Mouse (Mus musculus) forebrain, embryonic 10.5 days (tissue): Measurements from ENCODE around the gene Kcnh4. TPM values are rescaled to one million over a fixed set of nuclear protein-coding genes. Genes with fewer than 3 reads are reported as not detected.

Experiments
- DNase-seq: peaks from one replicate; pipeline ENCODE4 v3.0.0-alpha.2; 2017; ENCODE audit warnings: low spot score; ENCODE audit errors: extremely low spot score
- H3K27ac ChIP-seq: fragments of 300-500 bp; sonication (generic); 2 replicates; pipeline ENCODE4 v1.5.1; 2016; ENCODE audit warnings: mild to moderate bottlenecking
- H3K27me3 ChIP-seq: fragments of 300-500 bp; sonication (generic); 2 replicates; pipeline ENCODE4 v1.6.1; 2016; ENCODE audit warnings: mild to moderate bottlenecking; ENCODE audit not compliant: poor library complexity, severe bottlenecking
- H3K36me3 ChIP-seq: fragments of 300-500 bp; sonication (generic); replicated peaks from 2 replicates; pipeline ENCODE4 v1.6.1; 2016; ENCODE audit warnings: mild to moderate bottlenecking, moderate library complexity
- H3K4me1 ChIP-seq: fragments of 300-500 bp; sonication (generic); 2 replicates; pipeline ENCODE4 v1.6.1; 2016
- H3K4me3 ChIP-seq: fragments of 300-500 bp; sonication (generic); 2 replicates; pipeline ENCODE4 v1.5.1; 2016; ENCODE audit warnings: mild to moderate bottlenecking, moderate library complexity
- H3K9me3 ChIP-seq: fragments of 300-500 bp; sonication (generic); 2 replicates; pipeline ENCODE4 v1.6.1; 2016; ENCODE audit warnings: mild to moderate bottlenecking, moderate library complexity
- WGBS: fragments of 180-500 bp; shearing (Covaris S2); methylation state at CpG from one replicate; pipeline ENCODE4 v1.1.7; 2016; 5-methylcytosine and 5-hydroxymethylcytosine counted together
- polyA plus RNA-seq: library from polyadenylated mRNA; unstranded; fragments of >200 nt; fragmentation: Nextera tagmentation; extraction: Ambion mirVana; gene quantifications from 2 replicates; pipeline ENCODE4 v1.2.1, GENCODE M21; 2016

Kcnh4 gene
- polyA plus RNA-seq, 1 experiment from 2014 or later, result 0.78 TPM

GRCm38 (mm10) chr11:100758707-100759610, 783 bp downstream of the Kcnh4 start:
- peak; percentile 78 for DNase-seq
- H3K36me3 ChIP-seq, result no peaks in the 10 kb centered on the region
- H3K4me3 ChIP-seq, result peak overlapping the region; percentile 60
- WGBS, result under 1% methylated on average over 35 of the region's 35 CpGs
- H3K27me3 ChIP-seq, result peaks cover 59% of the 10 kb centered on the region
- peak overlapping the region; percentile 73 for H3K27ac ChIP-seq
- H3K9me3 ChIP-seq, result no peaks in the 10 kb centered on the region
- H3K4me1 ChIP-seq, result peaks cover 32% of the 10 kb centered on the region

- H3K4me3 ChIP-seq, result no peak overlapping the region
- WGBS, result 88% methylated on average over 12 of the region's 12 CpGs
- peaks cover 32% of the 10 kb centered on the region for H3K4me1 ChIP-seq
- no peak overlapping the region for H3K27ac ChIP-seq
- H3K9me3 ChIP-seq, result no peaks in the 10 kb centered on the region
- no peaks in the 10 kb centered on the region for H3K36me3 ChIP-seq
- no peak for DNase-seq
- peaks cover 50% of the 10 kb centered on the region for H3K27me3 ChIP-seq
Observed at GRCm38 (mm10) chr11:100757566-100757965, 2.2 kb downstream of the Kcnh4 start.

GRCm38 (mm10) chr11:100756476-100756875, 3.3 kb downstream of the Kcnh4 start:
- Histone ChIP-seq H3K4me3 (no peak overlapping the region), H3K27me3 (peaks cover 46% of the 10 kb centered on the region), H3K36me3 (no peaks in the 10 kb centered on the region), H3K4me1 (peaks cover 27% of the 10 kb centered on the region), H3K27ac (no peak overlapping the region), H3K9me3 (no peaks in the 10 kb centered on the region)
- WGBS, result 79% methylated on average over 6 of the region's 6 CpGs
- DNase-seq, result no peak

GRCm38 (mm10) chr11:100754693-100755057, 5.1 kb downstream of the Kcnh4 start:
- peaks cover 17% of the 10 kb centered on the region for H3K4me1 ChIP-seq
- H3K9me3 ChIP-seq, result no peaks in the 10 kb centered on the region
- WGBS, result 90% methylated on average over 3 of the region's 3 CpGs
- DNase-seq, result no peak
- no peak overlapping the region for H3K4me3 ChIP-seq
- no peak overlapping the region for H3K27ac ChIP-seq
- no peaks in the 10 kb centered on the region for H3K36me3 ChIP-seq
- peaks cover 44% of the 10 kb centered on the region for H3K27me3 ChIP-seq

DNA sequence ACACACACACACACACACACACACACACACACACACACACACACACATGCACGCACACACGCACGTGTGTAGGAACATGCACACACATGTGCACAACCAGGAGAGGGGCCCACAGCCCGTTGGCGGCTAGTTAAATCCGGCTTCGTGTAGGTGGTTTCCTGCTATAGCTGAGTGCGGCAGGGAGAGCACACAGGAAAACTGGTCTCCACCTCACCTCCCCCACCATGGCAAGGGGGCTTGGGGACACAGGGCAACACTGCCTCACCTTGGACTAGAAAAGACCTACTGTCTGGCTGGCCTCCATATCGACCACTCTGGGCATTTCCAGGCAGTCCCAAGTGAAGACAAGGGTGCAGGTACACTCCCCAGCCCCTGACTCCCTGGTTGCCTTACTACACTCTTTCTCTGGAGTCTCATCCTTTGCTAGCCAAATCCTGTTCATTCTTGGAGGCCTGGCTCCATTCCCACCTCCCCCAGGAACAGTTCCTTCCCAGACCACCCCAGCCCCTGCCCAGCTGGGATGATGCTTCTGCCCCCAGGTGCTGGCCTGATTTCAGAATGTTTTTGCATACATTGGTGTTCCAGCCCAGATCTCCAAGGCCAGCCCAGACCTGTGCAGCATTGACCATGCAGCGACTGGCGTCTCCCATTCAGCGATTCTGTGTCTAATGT, 5.6 kb downstream of the Kcnh4 start:
- no peak overlapping the region for H3K4me3 ChIP-seq
- H3K4me1 ChIP-seq, result peaks cover 12% of the 10 kb centered on the region
- no peaks in the 10 kb centered on the region for H3K36me3 ChIP-seq
- no peaks in the 10 kb centered on the region for H3K9me3 ChIP-seq
- peaks cover 44% of the 10 kb centered on the region for H3K27me3 ChIP-seq
- DNase-seq, result no peak
- WGBS, result 90% methylated on average over 12 of the region's 12 CpGs
- H3K27ac ChIP-seq, result no peak overlapping the region

DNA sequence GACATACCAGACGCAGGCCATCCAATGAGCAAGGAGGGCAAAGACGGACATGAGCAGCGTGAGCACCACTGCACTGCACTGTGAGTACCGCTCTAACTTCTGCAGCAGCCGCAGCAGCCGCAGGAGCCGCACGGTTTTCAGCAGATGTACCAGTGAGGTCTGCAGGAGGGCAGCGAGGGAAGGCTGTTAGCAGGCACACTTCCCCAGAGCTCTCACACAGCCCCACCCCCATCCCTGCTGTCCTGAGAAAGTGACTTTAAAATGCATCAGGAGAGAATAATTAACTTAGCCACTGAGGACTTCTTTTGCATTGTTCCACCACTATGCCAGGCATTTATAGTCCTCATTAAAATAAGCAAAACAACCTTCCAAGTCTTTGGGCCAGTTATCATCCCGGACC, 7.4 kb downstream of the Kcnh4 start:
- no peaks in the 10 kb centered on the region for H3K36me3 ChIP-seq
- DNase-seq, result no peak
- peaks cover 4% of the 10 kb centered on the region; the same call in 1 of the 2 replicates for H3K4me1 ChIP-seq
- peaks cover 32% of the 10 kb centered on the region for H3K27me3 ChIP-seq
- 46% methylated on average over 10 of the region's 10 CpGs for WGBS
- H3K4me3 ChIP-seq, result no peak overlapping the region
- no peaks in the 10 kb centered on the region for H3K9me3 ChIP-seq
- H3K27ac ChIP-seq, result no peak overlapping the region

DNA sequence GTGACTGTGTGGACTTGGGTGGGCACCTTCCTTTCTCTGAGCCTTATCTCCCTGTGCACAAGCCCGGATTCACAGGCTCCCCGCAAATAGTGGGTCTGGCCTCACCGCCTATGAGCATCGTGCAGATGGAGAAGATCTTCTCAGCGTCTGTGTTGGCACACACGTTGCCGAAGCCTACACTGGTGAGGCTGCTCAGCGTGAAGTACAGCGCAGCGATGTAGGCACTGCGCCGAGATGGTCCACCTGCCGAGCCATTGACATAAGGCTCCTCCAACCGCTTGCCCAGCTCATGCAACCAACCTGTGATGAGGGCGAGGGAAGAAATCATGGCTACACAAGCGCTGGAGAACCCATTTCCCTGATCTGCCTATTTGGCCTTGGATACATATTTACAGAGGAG, 9.6 kb downstream of the Kcnh4 start:
- H3K4me3 ChIP-seq, result no peak overlapping the region
- H3K4me1 ChIP-seq, result peaks cover 9% of the 10 kb centered on the region
- H3K27ac ChIP-seq, result no peak overlapping the region
- 90% methylated on average over 16 of the region's 16 CpGs for WGBS
- peaks cover 29% of the 10 kb centered on the region for H3K27me3 ChIP-seq
- no peaks in the 10 kb centered on the region for H3K36me3 ChIP-seq
- no peak for DNase-seq
- H3K9me3 ChIP-seq, result no peaks in the 10 kb centered on the region

DNA sequence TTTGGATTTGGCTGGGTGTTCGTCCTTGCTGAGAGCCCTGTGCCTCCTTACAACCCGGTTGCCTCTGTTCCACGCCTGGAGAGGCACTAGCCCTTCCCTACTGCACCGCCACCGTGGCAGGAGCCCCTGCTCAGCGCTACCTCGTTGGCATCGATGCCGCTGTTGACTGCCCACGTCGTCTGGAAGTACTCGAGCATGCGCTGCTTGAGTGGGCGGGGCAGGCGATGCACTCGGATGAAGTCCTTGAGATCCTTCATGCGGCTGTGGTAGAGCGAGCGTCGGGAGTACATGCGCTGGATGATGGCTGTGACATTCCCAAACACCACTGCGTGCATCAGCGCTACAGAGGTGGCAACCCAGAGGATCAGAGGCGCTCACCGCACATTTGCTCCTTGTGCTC, 10.3 kb downstream of the Kcnh4 start:
- DNase-seq, result no peak
- 56% methylated on average over 25 of the region's 25 CpGs for WGBS
- H3K27me3 ChIP-seq, result peaks cover 29% of the 10 kb centered on the region
- H3K4me3 ChIP-seq, result no peak overlapping the region
- peaks cover 9% of the 10 kb centered on the region for H3K4me1 ChIP-seq
- H3K36me3 ChIP-seq, result no peaks in the 10 kb centered on the region
- no peak overlapping the region for H3K27ac ChIP-seq
- H3K9me3 ChIP-seq, result no peaks in the 10 kb centered on the region

- Histone ChIP-seq H3K4me1 (peaks cover 9% of the 10 kb centered on the region), H3K36me3 (no peaks in the 10 kb centered on the region), H3K27me3 (peaks cover 29% of the 10 kb centered on the region), H3K4me3 (no peak overlapping the region), H3K27ac (no peak overlapping the region), H3K9me3 (no peaks in the 10 kb centered on the region)
- 90% methylated on average over 4 of the region's 4 CpGs for WGBS
- no peak for DNase-seq
Observed at GRCm38 (mm10) chr11:100748620-100749019, 11.1 kb downstream of the Kcnh4 start.

DNA sequence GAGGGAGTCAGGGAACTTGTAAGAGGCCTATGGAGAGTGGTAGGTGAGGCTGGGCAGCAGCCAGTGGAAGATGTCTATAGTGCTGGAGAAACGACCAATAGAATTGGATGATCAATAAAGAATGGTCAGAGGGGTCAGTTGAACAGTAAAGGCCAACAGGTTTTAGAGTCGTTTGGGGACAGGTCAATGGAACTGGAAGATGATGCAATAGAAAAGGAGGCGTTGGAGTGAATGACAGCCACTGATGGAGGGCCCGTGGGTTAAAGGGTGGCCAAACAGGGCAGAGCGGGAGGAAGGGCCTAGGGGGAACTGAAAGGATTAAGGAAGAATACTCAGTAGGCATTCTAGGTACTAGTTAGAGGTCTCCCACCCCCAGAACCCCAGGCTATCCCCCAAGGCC, 12.6 kb downstream of the Kcnh4 start:
- DNase-seq, result no peak
- no peaks in the 10 kb centered on the region for H3K9me3 ChIP-seq
- no peak overlapping the region for H3K27ac ChIP-seq
- H3K4me3 ChIP-seq, result no peak overlapping the region
- no peaks in the 10 kb centered on the region for H3K36me3 ChIP-seq
- WGBS, result 85% methylated on average over 5 of the region's 5 CpGs
- peaks cover 6% of the 10 kb centered on the region for H3K4me1 ChIP-seq
- H3K27me3 ChIP-seq, result peaks cover 27% of the 10 kb centered on the region

GRCm38 (mm10) chr11:100746546-100746945, 13.2 kb downstream of the Kcnh4 start:
- Histone ChIP-seq H3K9me3 (no peaks in the 10 kb centered on the region), H3K4me1 (peaks cover 5% of the 10 kb centered on the region), H3K36me3 (no peaks in the 10 kb centered on the region), H3K27ac (no peak overlapping the region), H3K27me3 (peaks cover 25% of the 10 kb centered on the region), H3K4me3 (no peak overlapping the region)
- no peak for DNase-seq
- 93% methylated on average over 10 of the region's 10 CpGs for whole genome bisulfite sequencing

DNA sequence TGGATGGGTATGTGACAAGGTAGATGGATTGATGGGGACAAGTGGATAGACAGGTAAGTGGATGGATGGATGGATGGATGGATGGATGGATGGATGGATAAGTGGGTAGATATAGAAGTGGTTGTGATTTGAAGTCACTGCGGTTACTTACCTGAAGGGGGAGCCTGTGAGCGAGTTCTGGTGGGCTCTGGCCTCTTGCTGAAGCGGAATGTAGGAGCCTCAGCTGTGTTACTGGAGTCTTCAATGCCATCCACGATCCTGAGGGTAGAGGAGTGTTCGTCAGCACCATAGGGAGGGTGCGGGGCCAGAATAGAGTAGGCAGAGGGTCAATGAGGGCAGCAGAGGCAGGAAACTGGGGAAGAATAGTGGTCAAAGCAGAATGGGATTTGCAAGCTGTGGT, 14.7 kb downstream of the Kcnh4 start:
- Histone ChIP-seq H3K4me3 (no peak overlapping the region), H3K36me3 (no peaks in the 10 kb centered on the region), H3K9me3 (no peaks in the 10 kb centered on the region), H3K27ac (no peak overlapping the region), H3K4me1 (peaks cover 5% of the 10 kb centered on the region), H3K27me3 (peaks cover 15% of the 10 kb centered on the region)
- peak; percentile 51 for DNase-seq
- WGBS, result 15% methylated on average over 6 of the region's 6 CpGs

DNA sequence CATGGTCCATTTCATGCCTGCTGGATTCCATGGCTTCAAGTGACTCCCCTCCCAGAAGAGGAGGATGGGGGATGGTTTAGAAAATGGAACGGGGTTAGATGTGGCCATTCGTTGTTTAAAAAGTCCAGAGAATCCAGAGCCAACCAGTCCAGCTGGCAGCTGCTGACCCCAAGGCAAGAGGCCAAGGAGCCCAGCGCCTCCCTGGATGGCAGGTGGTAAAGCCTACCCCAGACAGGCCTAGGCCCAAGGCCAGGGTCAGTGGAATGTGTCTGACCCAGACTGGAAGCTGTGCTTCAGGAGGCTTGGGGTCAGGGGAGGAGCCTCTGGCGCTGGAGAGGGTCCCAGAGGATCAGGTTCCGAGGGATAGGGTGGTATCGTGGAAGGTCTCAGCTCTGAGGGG, 18.4 kb downstream of the Kcnh4 start:
- H3K4me1 ChIP-seq, result peaks cover 23% of the 10 kb centered on the region
- H3K4me3 ChIP-seq, result no peak overlapping the region
- H3K27me3 ChIP-seq, result no peaks in the 10 kb centered on the region; the same call in 1 of the 2 replicates
- 75% methylated on average over 6 of the region's 6 CpGs for WGBS
- H3K27ac ChIP-seq, result no peak overlapping the region
- H3K9me3 ChIP-seq, result no peaks in the 10 kb centered on the region
- H3K36me3 ChIP-seq, result no peaks in the 10 kb centered on the region
- DNase-seq, result no peak
